Comparison of ENCODE assay signal across 9 mouse cellular contexts in the genomic region with DNA sequence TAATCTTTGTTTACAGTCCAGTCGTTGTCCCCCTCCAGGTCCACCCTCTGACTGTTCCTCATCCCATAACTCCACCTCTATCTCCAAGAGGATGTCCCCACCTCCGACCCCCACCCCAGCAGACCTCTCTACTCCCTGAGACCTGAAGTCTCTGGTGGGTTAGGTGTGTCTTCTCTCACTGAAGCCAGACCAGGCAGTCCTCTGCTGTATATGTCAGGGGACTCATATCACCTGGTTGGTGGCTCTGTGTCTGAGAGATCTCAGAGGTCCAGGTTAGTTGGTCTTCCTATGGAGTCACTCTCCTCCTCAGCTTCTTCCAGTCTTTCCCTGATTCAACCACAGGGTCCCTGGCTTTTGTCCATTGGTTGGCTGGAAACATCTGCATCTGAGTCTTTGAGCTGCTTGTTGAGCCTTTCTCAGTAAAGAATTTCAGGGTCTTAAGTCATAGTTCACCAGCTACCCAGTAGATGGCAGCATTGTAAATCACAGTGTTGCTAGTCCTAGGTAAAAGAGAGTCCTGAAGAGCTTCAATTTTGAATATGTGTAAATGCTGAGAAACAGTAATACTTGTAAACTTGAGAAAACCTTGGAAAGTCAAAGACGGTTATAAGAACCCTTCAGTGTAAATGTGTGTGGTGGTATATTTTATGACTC.
DNase-seq lines count a peak whose midpoint lies in the region; ATAC-seq and TF ChIP-seq lines count a peak whose summit lies in the region.
"Had no signal": no experiment of that assay in that cellular context is flagged by ENCODE, and none has a peak within 500 bp of the region (broad histone marks: within the 10 kb centered on the region; RNA-seq: fewer than 3 reads in every experiment).

No protein-coding gene starts in this region.

- no peaks in the 10 kb centered on the region for H3K36me3 ChIP-seq in limb, embryonic 13.5 days
- no peaks in the 10 kb centered on the region for H3K36me3 ChIP-seq in limb, embryonic 10.5 days
- no peaks in the 10 kb centered on the region for H3K36me3 ChIP-seq in forebrain, postnatal 0 days (ENCODE audit: insufficient read depth)

- ATAC-seq in cerebellum, adult (ENCODE audit: insufficient number of reproducible peaks, low FRiP score, low TSS enrichment), result no peak
- ATAC-seq in limb, embryonic 13.5 days (ENCODE audit: low FRiP score, low read depth), result peak; percentile 28; the same call in 1 of the 2 replicates
- no peak for ATAC-seq in forebrain, postnatal 0 days
- ATAC-seq in megakaryocyte-erythroid progenitor cell, adult 5-6 weeks (replicated peaks; ENCODE audit: low FRiP score, low TSS enrichment, poor library complexity, severe bottlenecking), result peak; percentile 73; the same call in 1 of the 2 replicates
- no peak for ATAC-seq in monocyte, adult 5-6 weeks (replicated peaks; ENCODE audit: insufficient number of reproducible peaks, low FRiP score, low TSS enrichment, poor library complexity, severe bottlenecking)

- no peak overlapping the region for H3K9ac ChIP-seq in limb, embryonic 13.5 days
- H3K9ac ChIP-seq in forebrain, postnatal 0 days, result no peak overlapping the region

- no peaks in the 10 kb centered on the region for H3K9me3 ChIP-seq in limb, embryonic 13.5 days
- H3K9me3 ChIP-seq in limb, embryonic 10.5 days (replicated peaks), result no peaks in the 10 kb centered on the region
- no peaks in the 10 kb centered on the region for H3K9me3 ChIP-seq in forebrain, postnatal 0 days (ENCODE audit: low read length)

- TF ChIP-seq CTCF in forebrain, postnatal 0 days (IDR thresholded peaks at IDR 0.05; ENCODE audit: low read depth), result peak; percentile 61

- no peaks in the 10 kb centered on the region for H3K27me3 ChIP-seq in limb, embryonic 13.5 days
- H3K27me3 ChIP-seq in limb, embryonic 10.5 days (ENCODE audit: low read depth, poor library complexity, severe bottlenecking), result no peaks in the 10 kb centered on the region
- no peaks in the 10 kb centered on the region for H3K27me3 ChIP-seq in forebrain, postnatal 0 days (ENCODE audit: insufficient read depth, low read length)

- no peaks in the 10 kb centered on the region for H3K4me1 ChIP-seq in limb, embryonic 13.5 days
- H3K4me1 ChIP-seq in limb, embryonic 10.5 days, result no peaks in the 10 kb centered on the region
- no peaks in the 10 kb centered on the region for H3K4me1 ChIP-seq in forebrain, postnatal 0 days (ENCODE audit: insufficient read depth)

- H3K4me2 ChIP-seq in limb, embryonic 13.5 days (replicated peaks), result no peak overlapping the region
- no peak overlapping the region for H3K4me2 ChIP-seq in forebrain, postnatal 0 days (ENCODE audit: low read depth)

- no peak overlapping the region for H3K4me3 ChIP-seq in limb, embryonic 13.5 days
- no peak overlapping the region for H3K4me3 ChIP-seq in limb, embryonic 10.5 days
- no peak overlapping the region for H3K4me3 ChIP-seq in forebrain, postnatal 0 days (ENCODE audit: low read depth, low read length)
- H3K4me3 ChIP-seq: erythroblast, embryonic 14.5 days had no signal

- no peak overlapping the region for H3K27ac ChIP-seq in limb, embryonic 13.5 days
- no peak overlapping the region for H3K27ac ChIP-seq in limb, embryonic 10.5 days
- H3K27ac ChIP-seq in forebrain, postnatal 0 days (ENCODE audit: low read depth, low read length), result no peak overlapping the region

- DNase-seq in cerebellum, adult 9-11 months, result peak; percentile 2
- no peak for DNase-seq in limb, embryonic 10.5 days (ENCODE audit: low spot score)
- peak; percentile 54 for DNase-seq in forebrain, postnatal 0 days
- DNase-seq in right cerebral cortex, postnatal 36 days (ENCODE audit: low spot score in 2 of 2), result no peak

- WGBS in limb, embryonic 13.5 days, result 61% methylated on average over 3 of the region's 3 CpGs
- WGBS in limb, embryonic 10.5 days, result 80% methylated on average over 3 of the region's 3 CpGs
- 88% methylated on average over 3 of the region's 3 CpGs for WGBS in forebrain, postnatal 0 days

Comparison
In these comparisons a context has a peak if more than half of its experiments do, and no peak if none do; other contexts are left out.
1. DNase-seq: peak in cerebellum, adult 9-11 months (single experiment) and forebrain, postnatal 0 days (single experiment); none in limb, embryonic 10.5 days (single experiment) and right cerebral cortex, postnatal 36 days (0 of 2).
2. ATAC-seq: peak in limb, embryonic 13.5 days (single experiment) and megakaryocyte-erythroid progenitor cell, adult 5-6 weeks (single experiment); none in cerebellum, adult (single experiment), forebrain, postnatal 0 days (single experiment) and monocyte, adult 5-6 weeks (single experiment).